Mouse (Mus musculus) spleen, postnatal 36 days (tissue): Measurements from ENCODE around the gene Hspb7.

Experiments
- DNase-seq, 2 experiments: peaks; one replicate each; pipeline ENCODE4 v3.0.0; 2022; ENCODE audit warnings: low spot score in 2 of 2, mixed read lengths in 1 of 2

Gene Hspb7

GRCm38 (mm10) chr4:141468576-141468975 lies 48.0 kb downstream of the Hspb7 start:
- no peak for DNase-seq

- no peak for DNase-seq
These were observed 48.8 kb downstream of the Hspb7 start for GRCm38 (mm10) chr4:141469343-141469742.

GRCm38 (mm10) chr4:141471491-141471890 lies 50.9 kb downstream of the Hspb7 start:
- DNase-seq: no peak

GRCm38 (mm10) chr4:141472641-141473321 lies 52.2 kb downstream of the Hspb7 start:
- no peak for DNase-seq

- no peak for DNase-seq
These were observed 53.9 kb downstream of the Hspb7 start for GRCm38 (mm10) chr4:141474431-141474830.
